Mouse (Mus musculus) lung, embryonic 16.5 days (tissue): ENCODE data around the gene Dad1. TPM values are rescaled to one million over a fixed set of nuclear protein-coding genes. Genes with fewer than 3 reads are reported as not detected.

Experiments used
- ATAC-seq: fragments of 200-750 bp; cut with Nextera tagmentation; 2 replicates; pipeline ENCODE4 v1.8.0; 2017; ENCODE audit warnings: low read depth, mild to moderate bottlenecking, moderate library complexity
- H3K27ac ChIP-seq: fragments of 300-500 bp; sonication (generic); 2 replicates; pipeline ENCODE4 v1.5.1; 2014; ENCODE audit warnings: mild to moderate bottlenecking, control low read depth, low read length
- H3K27me3 ChIP-seq: fragments of 300-500 bp; sonication (generic); 2 replicates; pipeline ENCODE4 v1.6.1; 2014; ENCODE audit warnings: low read depth, low read length, mixed read lengths; ENCODE audit not compliant: control insufficient read depth, insufficient read depth
- H3K36me3 ChIP-seq: fragments of 300-500 bp; sonication (generic); 2 replicates; pipeline ENCODE4 v1.6.1; 2014; ENCODE audit warnings: low read length; ENCODE audit not compliant: control insufficient read depth, insufficient read depth
- H3K4me1 ChIP-seq: fragments of 300-500 bp; sonication (generic); replicated peaks from 2 replicates; pipeline ENCODE4 v1.6.1; 2014; ENCODE audit warnings: low read length, mixed read lengths; ENCODE audit not compliant: control insufficient read depth, insufficient read depth
- H3K4me2 ChIP-seq: fragments of 300-500 bp; sonication (generic); 2 replicates; pipeline ENCODE4 v1.6.1; 2014; ENCODE audit warnings: low read depth, low read length, control low read depth
- H3K4me3 ChIP-seq: fragments of 300-500 bp; sonication (generic); 2 replicates; pipeline ENCODE4 v1.5.1; 2014; ENCODE audit warnings: mild to moderate bottlenecking, low read length, control low read depth
- H3K9ac ChIP-seq: fragments of 300-500 bp; sonication (generic); 2 replicates; pipeline ENCODE4 v1.6.1; 2014; ENCODE audit warnings: low read length, control low read depth
- H3K9me3 ChIP-seq: fragments of 300-500 bp; sonication (generic); 2 replicates; pipeline ENCODE4 v1.6.1; 2016; ENCODE audit warnings: low read length; ENCODE audit not compliant: control insufficient read depth
- WGBS: fragments of 180-500 bp; shearing (Covaris S2); extraction: QIAGEN DNeasy Blood & Tissue Kit; methylation state at CpG from one replicate; pipeline ENCODE4 v1.1.7; 2014; 5-methylcytosine and 5-hydroxymethylcytosine counted together
- polyA plus RNA-seq: library from polyadenylated mRNA; unstranded; fragments of >200 nt; fragmentation: Nextera tagmentation; extraction: Ambion mirVana; gene quantifications from 2 replicates; pipeline ENCODE4 v1.2.1, GENCODE M21; 2015

Dad1 gene
- polyA plus RNA-seq, 1 experiment from 2014 or later = 430 TPM

- Histone ChIP-seq H3K4me2 (peak overlapping the region; percentile 60), H3K9ac (peak overlapping the region; percentile 64), H3K4me3 (peak overlapping the region; percentile 60), H3K36me3 (peaks cover 5% of the 10 kb centered on the region), H3K27ac (peak overlapping the region; percentile 70), H3K27me3 (no peaks in the 10 kb centered on the region), H3K4me1 (peaks cover 20% of the 10 kb centered on the region), H3K9me3 (no peaks in the 10 kb centered on the region)
- WGBS = under 1% methylated on average over 35 of the region's 35 CpGs
- peak; percentile 97 for ATAC-seq
Observed at GRCm38 (mm10) chr14:54259003-54259721, 5.3 kb upstream of the Dad1 start.

DNA sequence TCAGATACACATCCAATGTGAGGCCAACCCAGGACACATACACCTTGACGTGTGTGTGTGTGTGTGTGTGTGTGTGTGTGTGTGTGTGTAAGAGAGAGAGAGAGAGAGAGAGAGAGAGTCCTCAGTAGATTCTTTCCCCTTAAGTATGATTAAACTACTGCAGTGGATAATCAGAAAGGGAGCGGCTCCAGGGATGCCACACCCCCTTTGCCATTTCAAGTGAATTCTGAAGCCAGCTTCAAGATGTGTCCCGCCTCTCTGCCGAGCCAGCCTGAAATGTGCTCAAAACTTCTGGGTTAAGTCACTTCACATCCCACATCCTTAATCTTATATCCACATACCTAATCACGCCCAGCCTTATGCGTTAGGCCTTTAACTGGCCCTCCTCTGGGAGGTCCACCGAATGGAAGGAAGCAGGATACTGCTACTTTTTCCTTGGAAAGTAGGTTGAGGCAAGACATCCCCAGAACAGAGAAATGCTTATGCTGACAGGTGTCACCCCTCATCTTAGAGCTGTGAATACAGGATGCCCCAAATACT, 4.3 kb upstream of the Dad1 start:
- Histone ChIP-seq H3K27me3 (no peaks in the 10 kb centered on the region), H3K36me3 (no peaks in the 10 kb centered on the region), H3K9me3 (no peaks in the 10 kb centered on the region), H3K27ac (no peak overlapping the region), H3K4me3 (no peak overlapping the region), H3K9ac (no peak overlapping the region), H3K4me2 (peak overlapping the region; percentile 60; the same call in 1 of the 2 replicates), H3K4me1 (peaks cover 20% of the 10 kb centered on the region)
- ATAC-seq = no peak
- 54% methylated on average over 7 of the region's 7 CpGs for WGBS

DNA sequence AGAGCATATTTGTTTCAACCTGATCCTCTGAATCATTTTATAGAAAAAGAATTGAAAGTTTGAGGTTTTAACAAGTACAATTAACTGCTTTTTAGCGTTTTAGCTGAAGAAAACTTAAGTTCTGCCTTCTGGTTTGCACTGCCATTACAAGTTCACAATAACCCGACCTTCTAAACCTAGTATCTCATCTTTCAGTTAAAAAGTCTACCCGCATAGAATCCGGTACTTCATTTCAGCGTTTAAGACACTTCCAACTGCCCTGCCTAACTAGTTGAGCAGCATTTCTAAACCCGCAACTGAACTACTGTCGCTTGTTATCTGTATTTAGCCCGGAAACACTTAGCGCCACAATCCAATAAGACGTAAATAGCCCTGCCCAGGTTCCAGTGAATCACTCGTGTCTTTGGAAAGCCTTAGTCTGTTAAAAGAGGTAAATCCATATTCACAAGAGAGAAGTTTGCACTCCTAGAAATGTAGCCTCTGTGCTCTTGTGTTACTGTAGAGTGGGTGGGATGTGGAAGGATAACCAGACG, 832 bp upstream of the Dad1 start:
- H3K9me3 ChIP-seq = no peaks in the 10 kb centered on the region
- H3K4me1 ChIP-seq = peaks cover 41% of the 10 kb centered on the region
- peak overlapping the region; percentile 86 for H3K4me3 ChIP-seq
- H3K9ac ChIP-seq = no peak overlapping the region
- no peaks in the 10 kb centered on the region for H3K27me3 ChIP-seq
- no peak for ATAC-seq
- H3K27ac ChIP-seq = no peak overlapping the region
- no peaks in the 10 kb centered on the region for H3K36me3 ChIP-seq
- peak overlapping the region; percentile 63 for H3K4me2 ChIP-seq
- 47% methylated on average over 12 of the region's 12 CpGs for WGBS

GRCm38 (mm10) chr14:54250122-54250521, 3.8 kb downstream of the Dad1 start:
- Histone ChIP-seq H3K27me3 (no peaks in the 10 kb centered on the region), H3K4me3 (no peak overlapping the region), H3K9me3 (no peaks in the 10 kb centered on the region), H3K4me2 (peak overlapping the region; percentile 15), H3K4me1 (peaks cover 41% of the 10 kb centered on the region), H3K36me3 (peaks cover 7% of the 10 kb centered on the region; the same call in 1 of the 2 replicates), H3K9ac (no peak overlapping the region), H3K27ac (peak overlapping the region; percentile 43)
- no peak for ATAC-seq
- 42% methylated on average over 4 of the region's 4 CpGs for WGBS

DNA sequence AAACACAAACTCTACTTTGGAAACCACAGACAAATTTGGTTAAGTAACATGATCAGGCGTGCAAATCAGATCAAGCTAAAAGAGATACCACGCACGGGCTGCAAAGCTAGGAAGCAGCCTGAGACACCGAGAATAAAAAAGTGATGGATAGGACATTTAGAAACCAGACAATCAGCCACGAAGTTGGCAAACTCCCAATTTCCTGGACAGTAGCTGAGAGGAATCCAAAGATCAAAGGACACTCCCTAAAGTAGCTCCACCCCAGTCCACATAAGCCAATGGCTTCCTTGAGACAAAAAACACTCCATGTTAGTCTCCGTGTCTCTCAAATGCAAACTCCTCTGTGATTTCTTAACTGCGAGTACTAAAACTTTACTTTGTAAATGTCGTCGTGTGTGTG, 4.6 kb downstream of the Dad1 start:
- peak overlapping the region; percentile 28; the same call in 1 of the 2 replicates for H3K27ac ChIP-seq
- no peaks in the 10 kb centered on the region for H3K27me3 ChIP-seq
- H3K36me3 ChIP-seq = peaks cover 7% of the 10 kb centered on the region; the same call in 1 of the 2 replicates
- no peak for ATAC-seq
- 28% methylated on average over 9 of the region's 9 CpGs for WGBS
- no peak overlapping the region for H3K4me2 ChIP-seq
- H3K4me3 ChIP-seq = no peak overlapping the region
- peaks cover 37% of the 10 kb centered on the region for H3K4me1 ChIP-seq
- H3K9me3 ChIP-seq = no peaks in the 10 kb centered on the region
- H3K9ac ChIP-seq = no peak overlapping the region

DNA sequence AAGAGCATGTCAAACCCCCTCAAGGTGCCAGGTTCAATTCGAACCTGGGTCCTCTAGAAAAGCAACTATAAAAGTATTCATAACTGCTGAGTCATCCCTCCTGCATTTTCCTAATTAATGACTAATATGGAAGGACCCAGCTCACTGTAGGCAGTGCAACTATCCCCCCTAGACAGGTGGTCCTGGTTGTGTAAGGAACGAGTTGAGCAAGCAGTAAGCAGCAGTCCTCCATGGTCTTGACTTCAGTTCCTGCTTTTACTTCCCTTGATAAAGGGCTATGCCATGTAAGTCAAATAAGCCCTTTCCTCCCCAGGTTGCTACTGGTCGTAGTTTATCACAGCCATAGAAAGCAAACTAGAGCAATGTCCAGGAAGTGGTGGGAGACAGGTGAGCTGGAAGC, 7.7 kb downstream of the Dad1 start:
- Histone ChIP-seq H3K27ac (no peak overlapping the region), H3K9me3 (no peaks in the 10 kb centered on the region), H3K36me3 (peaks cover 25% of the 10 kb centered on the region), H3K4me2 (no peak overlapping the region), H3K9ac (no peak overlapping the region), H3K4me3 (no peak overlapping the region), H3K27me3 (no peaks in the 10 kb centered on the region), H3K4me1 (peaks cover 23% of the 10 kb centered on the region)
- ATAC-seq = no peak
- 90% methylated on average over 3 of the region's 3 CpGs for WGBS

GRCm38 (mm10) chr14:54244183-54244582, 9.7 kb downstream of the Dad1 start:
- Histone ChIP-seq H3K4me3 (no peak overlapping the region), H3K36me3 (peaks cover 31% of the 10 kb centered on the region), H3K27me3 (no peaks in the 10 kb centered on the region), H3K4me2 (no peak overlapping the region), H3K27ac (no peak overlapping the region), H3K4me1 (peaks cover 6% of the 10 kb centered on the region), H3K9me3 (no peaks in the 10 kb centered on the region), H3K9ac (no peak overlapping the region)
- ATAC-seq = no peak
- 65% methylated on average over 3 of the region's 3 CpGs for WGBS

GRCm38 (mm10) chr14:54240542-54240941, 13.4 kb downstream of the Dad1 start:
- peaks cover 27% of the 10 kb centered on the region for H3K36me3 ChIP-seq
- WGBS = 84% methylated on average over 5 of the region's 5 CpGs
- no peak overlapping the region for H3K27ac ChIP-seq

GRCm38 (mm10) chr14:54239002-54239736, 14.7 kb downstream of the Dad1 start:
- Histone ChIP-seq H3K27me3 (no peaks in the 10 kb centered on the region), H3K36me3 (peaks cover 35% of the 10 kb centered on the region), H3K27ac (no peak overlapping the region), H3K9me3 (no peaks in the 10 kb centered on the region), H3K4me2 (no peak overlapping the region), H3K4me1 (peaks cover 3% of the 10 kb centered on the region), H3K4me3 (no peak overlapping the region), H3K9ac (no peak overlapping the region)
- peak; percentile 74 for ATAC-seq
- WGBS = 14% methylated on average over 7 of the region's 7 CpGs

More at GRCm38 (mm10) chr14:54240542-54240941, 13.4 kb downstream of the Dad1 start:
- no peaks in the 10 kb centered on the region for H3K4me1 ChIP-seq
- H3K4me2 ChIP-seq = no peak overlapping the region
- ATAC-seq = no peak
- no peaks in the 10 kb centered on the region for H3K27me3 ChIP-seq
- H3K4me3 ChIP-seq = no peak overlapping the region
- no peak overlapping the region for H3K9ac ChIP-seq
- no peaks in the 10 kb centered on the region for H3K9me3 ChIP-seq
